In the genomic region with DNA sequence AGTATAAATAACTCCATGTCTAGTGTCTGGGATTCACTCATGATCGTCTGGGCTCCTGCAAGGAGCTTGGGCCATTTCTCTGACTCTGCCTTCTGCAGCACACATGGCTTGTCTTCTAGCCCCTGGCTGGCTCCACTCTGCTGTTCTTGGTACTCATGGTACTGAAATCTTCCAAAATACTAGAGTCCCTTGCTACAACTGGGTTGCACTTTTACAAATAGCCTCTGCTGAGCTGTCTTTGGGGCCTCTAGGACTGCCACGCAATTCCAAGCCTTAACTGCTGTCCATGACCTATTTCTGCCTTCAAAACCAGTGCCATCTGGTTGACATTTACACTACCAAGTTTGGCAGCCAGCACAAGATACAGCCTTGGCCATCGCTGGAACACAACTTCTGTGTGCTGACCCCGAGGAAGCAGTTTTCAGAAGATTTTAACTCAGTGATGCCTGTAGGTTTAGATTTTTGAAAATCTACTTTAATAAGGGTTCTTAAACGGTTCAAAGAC, we compare ENCODE assay signal across 10 mouse cellular contexts.
"Had no signal": no experiment of that assay in that cellular context is flagged by ENCODE, and none has a peak within 500 bp of the region (broad histone marks: within the 10 kb centered on the region; RNA-seq: fewer than 3 reads in every experiment).

No protein-coding gene starts in this region.

- DNase-seq: kidney, postnatal 36 days; layer of hippocampus, adult 9-11 months; layer of hippocampus, postnatal 36 days; liver; liver, embryonic 13.5 days; liver, postnatal 0 days; lung, postnatal 14 days; right cerebral cortex, postnatal 14 days; thymus, adult 2 months; thymus, postnatal 36 days had no signal

- ATAC-seq: liver, postnatal 0 days had no signal
